Mouse (Mus musculus): ENCODE data around the gene Sec11a. TPM values are rescaled to one million over a fixed set of nuclear protein-coding genes. Genes with fewer than 3 reads are reported as not detected.
A peak's percentile ranks its signal among the peaks of the same experiment; 100 is the strongest.

The Sec11a gene
- total and polyA plus RNA-seq, 3 experiments = 7.7 to 472 (median 177) TPM

GRCm38 (mm10) chr7:80893086-80893752 is 54.4 kb downstream of the Sec11a start:
- Histone ChIP-seq H3K36me3 (replicated peaks) (peaks cover 95% of the 10 kb centered on the region), H3K27me3 (ENCODE audit: insufficient read depth, low read length) (no peaks in the 10 kb centered on the region; the same call in 1 of the 2 replicates), H3K4me1 (ENCODE audit: insufficient read depth, low read depth, low read length) (peaks cover 60% of the 10 kb centered on the region), H3K9me3 (replicated peaks) (no peaks in the 10 kb centered on the region), H3K4me3 (ENCODE audit: low read depth, low read length) (no peak overlapping the region)
- ATAC-seq (ENCODE audit: extremely low read depth, insufficient number of reproducible peaks, low FRiP score, poor library complexity, severe bottlenecking) (no peak), DNase-seq (ENCODE audit: low spot score) (no peak)
- TF ChIP-seq GATA1 (IDR thresholded peaks at IDR 0.05; ENCODE audit: borderline replicate concordance, low read length) = no peak
- TF ChIP-seq GATA2 (IDR thresholded peaks at IDR 0.05; ENCODE audit: borderline replicate concordance, low read depth, low read length) = no peak
- TF ChIP-seq CTCF (IDR thresholded peaks at IDR 0.05; ENCODE audit: low read depth, low read length) = no peak
- no peak for TF ChIP-seq POLR2AphosphoS5 (IDR thresholded peaks at IDR 0.05; ENCODE audit: insufficient replicate concordance, low read depth, low read length)
- no peak for TF ChIP-seq TAL1 (conservative IDR thresholded peaks at IDR 0.05; ENCODE audit: low read depth, low read length)

DNA sequence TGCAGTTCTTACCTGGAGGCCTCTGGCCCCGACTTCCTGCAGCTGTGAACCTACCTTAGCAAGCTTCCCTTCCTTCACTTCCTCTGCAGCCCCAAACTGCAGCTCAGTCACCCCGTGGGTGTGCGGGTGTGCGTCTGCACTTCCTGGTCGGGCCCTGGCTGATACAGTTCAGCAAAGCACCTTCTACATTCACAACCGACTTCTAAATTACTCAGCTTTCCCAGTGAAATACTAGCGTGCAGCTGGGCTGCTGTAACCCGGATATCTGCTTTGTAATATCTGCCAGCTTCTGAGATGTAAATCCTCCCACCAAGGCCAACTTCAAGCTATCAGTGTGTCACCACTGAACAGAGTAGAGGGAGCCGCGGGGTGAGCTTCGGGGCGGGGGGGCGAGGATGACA is 57.7 kb downstream of the Sec11a start:
- DNase-seq (ENCODE audit: low spot score) (peak; percentile 26), ATAC-seq (ENCODE audit: extremely low read depth, insufficient number of reproducible peaks, low FRiP score, poor library complexity, severe bottlenecking) (peak; percentile 34; the same call in 1 of the 2 replicates)
- no peak overlapping the region; the same call in 1 of the 2 replicates for H3K4me3 ChIP-seq (ENCODE audit: low read depth, low read length)
- no peaks in the 10 kb centered on the region; the same call in 1 of the 2 replicates for H3K27me3 ChIP-seq (ENCODE audit: insufficient read depth, low read length)
- peaks cover 69% of the 10 kb centered on the region for H3K36me3 ChIP-seq (replicated peaks)
- no peaks in the 10 kb centered on the region for H3K9me3 ChIP-seq (replicated peaks)
- peaks cover 42% of the 10 kb centered on the region for H3K4me1 ChIP-seq (ENCODE audit: insufficient read depth, low read depth, low read length)
- TF ChIP-seq POLR2AphosphoS5 (IDR thresholded peaks at IDR 0.05; ENCODE audit: insufficient replicate concordance, low read depth, low read length) (no peak), GATA1 (IDR thresholded peaks at IDR 0.05; ENCODE audit: borderline replicate concordance, low read length) (no peak), GATA2 (IDR thresholded peaks at IDR 0.05; ENCODE audit: borderline replicate concordance, low read depth, low read length) (no peak), TAL1 (conservative IDR thresholded peaks at IDR 0.05; ENCODE audit: low read depth, low read length) (no peak), CTCF (IDR thresholded peaks at IDR 0.05; ENCODE audit: low read depth, low read length) (no peak)

- Histone ChIP-seq H3K4me1 (ENCODE audit: insufficient read depth, low read depth, low read length) (peaks cover 42% of the 10 kb centered on the region), H3K27me3 (ENCODE audit: insufficient read depth, low read length) (peaks cover 2% of the 10 kb centered on the region; the same call in 1 of the 2 replicates), H3K9me3 (replicated peaks) (no peaks in the 10 kb centered on the region), H3K36me3 (replicated peaks) (peaks cover 61% of the 10 kb centered on the region), H3K4me3 (ENCODE audit: low read depth, low read length) (peak overlapping the region; percentile 10; the same call in 1 of the 2 replicates)
- ATAC-seq (ENCODE audit: extremely low read depth, insufficient number of reproducible peaks, low FRiP score, poor library complexity, severe bottlenecking) (peak; percentile 66), DNase-seq (ENCODE audit: low spot score) (peak; percentile 40)
- no peak for TF ChIP-seq POLR2AphosphoS5 (IDR thresholded peaks at IDR 0.05; ENCODE audit: insufficient replicate concordance, low read depth, low read length)
Measured at GRCm38 (mm10) chr7:80889021-80889511, 58.5 kb downstream of the Sec11a start.

DNA sequence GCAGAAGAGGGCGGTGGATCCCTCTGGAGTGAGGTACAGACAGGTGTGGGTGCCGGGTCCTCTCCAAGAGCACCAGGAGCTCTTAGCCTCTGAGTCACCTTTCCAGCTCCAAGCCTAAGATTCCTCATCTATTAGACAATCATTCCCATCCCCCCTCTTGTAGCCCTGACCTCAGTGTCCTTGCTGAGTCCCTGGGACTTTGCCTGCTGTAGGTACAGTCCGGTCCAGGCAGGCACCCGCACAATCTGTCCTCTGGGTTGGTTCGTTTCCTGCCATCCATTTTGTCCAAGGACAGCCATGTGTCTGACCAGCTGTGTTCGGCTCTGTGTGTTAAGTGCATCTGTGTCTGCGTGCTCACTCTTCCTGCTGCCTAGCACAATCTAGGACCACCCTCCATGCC is 59.0 kb downstream of the Sec11a start:
- H3K4me1 ChIP-seq (ENCODE audit: insufficient read depth, low read depth, low read length) = peaks cover 42% of the 10 kb centered on the region
- peaks cover 57% of the 10 kb centered on the region for H3K36me3 ChIP-seq (replicated peaks)
- ATAC-seq (ENCODE audit: extremely low read depth, insufficient number of reproducible peaks, low FRiP score, poor library complexity, severe bottlenecking) (no peak), DNase-seq (ENCODE audit: low spot score) (no peak)
- no peak overlapping the region for H3K4me3 ChIP-seq (ENCODE audit: low read depth, low read length)
- no peaks in the 10 kb centered on the region for H3K9me3 ChIP-seq (replicated peaks)
- peaks cover 2% of the 10 kb centered on the region; the same call in 1 of the 2 replicates for H3K27me3 ChIP-seq (ENCODE audit: insufficient read depth, low read length)
- TF ChIP-seq GATA1 (IDR thresholded peaks at IDR 0.05; ENCODE audit: borderline replicate concordance, low read length) (no peak), GATA2 (IDR thresholded peaks at IDR 0.05; ENCODE audit: borderline replicate concordance, low read depth, low read length) (no peak), POLR2AphosphoS5 (IDR thresholded peaks at IDR 0.05; ENCODE audit: insufficient replicate concordance, low read depth, low read length) (no peak), CTCF (IDR thresholded peaks at IDR 0.05; ENCODE audit: low read depth, low read length) (no peak), TAL1 (conservative IDR thresholded peaks at IDR 0.05; ENCODE audit: low read depth, low read length) (no peak)

GRCm38 (mm10) chr7:80885666-80886065 is 61.9 kb downstream of the Sec11a start:
- Histone ChIP-seq H3K36me3 (replicated peaks) (peaks cover 27% of the 10 kb centered on the region), H3K9me3 (replicated peaks) (no peaks in the 10 kb centered on the region), H3K4me3 (ENCODE audit: low read depth, low read length) (no peak overlapping the region), H3K27me3 (ENCODE audit: insufficient read depth, low read length) (peaks cover 8% of the 10 kb centered on the region; the same call in 1 of the 2 replicates), H3K4me1 (ENCODE audit: insufficient read depth, low read depth, low read length) (peaks cover 31% of the 10 kb centered on the region)
- ATAC-seq (ENCODE audit: extremely low read depth, insufficient number of reproducible peaks, low FRiP score, poor library complexity, severe bottlenecking) = no peak
- no peak for DNase-seq (ENCODE audit: low spot score)
- TF ChIP-seq GATA2 (IDR thresholded peaks at IDR 0.05; ENCODE audit: borderline replicate concordance, low read depth, low read length) = no peak
- TF ChIP-seq GATA1 (IDR thresholded peaks at IDR 0.05; ENCODE audit: borderline replicate concordance, low read length) = no peak
- TF ChIP-seq CTCF (IDR thresholded peaks at IDR 0.05; ENCODE audit: low read depth, low read length) = no peak
- TF ChIP-seq TAL1 (conservative IDR thresholded peaks at IDR 0.05; ENCODE audit: low read depth, low read length) = no peak
- no peak for TF ChIP-seq POLR2AphosphoS5 (IDR thresholded peaks at IDR 0.05; ENCODE audit: insufficient replicate concordance, low read depth, low read length)

DNA sequence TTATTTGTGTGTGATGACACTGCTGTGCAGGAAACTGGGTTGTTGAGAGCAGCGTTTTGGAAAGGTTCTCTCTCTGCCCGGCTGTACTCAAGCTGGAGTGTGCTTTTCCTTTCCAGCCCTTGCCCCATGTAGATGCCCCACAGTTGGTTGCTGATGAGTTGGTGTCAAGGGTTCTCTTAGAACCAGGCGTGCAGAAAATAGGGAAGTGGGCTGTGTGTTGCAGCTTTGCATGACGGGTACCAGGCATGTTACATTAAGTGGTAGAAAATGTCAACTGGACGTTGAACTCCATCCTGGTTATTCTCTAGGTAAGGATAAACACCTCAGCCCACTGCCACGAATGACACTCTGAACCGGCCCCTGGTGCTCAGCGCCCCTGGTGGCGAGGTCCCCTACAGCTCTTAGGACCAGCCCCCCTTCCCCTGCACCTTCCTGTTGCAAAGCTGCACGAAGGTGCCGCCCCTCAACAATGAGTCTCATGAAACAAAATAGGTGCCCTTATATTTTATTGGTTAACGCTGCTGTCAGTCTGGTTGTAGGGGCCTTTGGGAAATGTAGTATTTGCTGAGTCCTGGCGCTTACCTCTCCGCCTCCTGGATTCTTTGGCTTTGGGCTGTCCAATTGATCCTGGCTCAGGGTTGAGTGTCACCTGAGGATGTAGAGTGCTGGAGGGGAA is 64.6 kb downstream of the Sec11a start:
- Histone ChIP-seq H3K36me3 (replicated peaks) (peaks cover 8% of the 10 kb centered on the region), H3K4me3 (ENCODE audit: low read depth, low read length) (peak overlapping the region; percentile 21; the same call in 1 of the 2 replicates), H3K4me1 (ENCODE audit: insufficient read depth, low read depth, low read length) (peaks cover 19% of the 10 kb centered on the region), H3K9me3 (replicated peaks) (no peaks in the 10 kb centered on the region), H3K27me3 (ENCODE audit: insufficient read depth, low read length) (peaks cover 9% of the 10 kb centered on the region; the same call in 1 of the 2 replicates)
- ATAC-seq (ENCODE audit: extremely low read depth, insufficient number of reproducible peaks, low FRiP score, poor library complexity, severe bottlenecking) (peak; percentile 57), DNase-seq (ENCODE audit: low spot score) (peak; percentile 29)
- TF ChIP-seq GATA1 (IDR thresholded peaks at IDR 0.05; ENCODE audit: borderline replicate concordance, low read length) (no peak), CTCF (IDR thresholded peaks at IDR 0.05; ENCODE audit: low read depth, low read length) (no peak), POLR2AphosphoS5 (IDR thresholded peaks at IDR 0.05; ENCODE audit: insufficient replicate concordance, low read depth, low read length) (no peak)

All from G1E (cell line).